Mouse (Mus musculus) small intestine, adult 2 months (tissue): ENCODE results near the gene Crhbp. TPM values are rescaled to one million over a fixed set of nuclear protein-coding genes. Genes with fewer than 3 reads are reported as not detected.

Source experiments
- H3K27ac ChIP-seq: fragments of 200-500 bp; 2 replicates; pipeline ENCODE4 v1.5.1; 2012; ENCODE audit warnings: low read depth, low read length, control low read depth, inconsistent platforms; ENCODE audit not compliant: insufficient read depth
- H3K27me3 ChIP-seq: fragments of 200-500 bp; 2 replicates; pipeline ENCODE4 v1.6.1; 2012; ENCODE audit warnings: mild to moderate bottlenecking, moderate library complexity, low read length, inconsistent platforms; ENCODE audit not compliant: control insufficient read depth, insufficient read depth
- H3K36me3 ChIP-seq: fragments of 200-500 bp; 2 replicates; pipeline ENCODE4 v1.6.1; 2012; ENCODE audit warnings: mild to moderate bottlenecking, low read length, control low read depth, inconsistent platforms; ENCODE audit not compliant: control insufficient read depth, insufficient read depth
- H3K4me1 ChIP-seq: fragments of 200-500 bp; 2 replicates; pipeline ENCODE4 v1.6.1; 2012; ENCODE audit warnings: low read length, inconsistent platforms, mixed read lengths; ENCODE audit not compliant: control insufficient read depth, insufficient read depth, insufficient read length
- H3K4me3 ChIP-seq: fragments of 200-500 bp; 2 replicates; pipeline ENCODE4 v1.5.1; 2012; ENCODE audit warnings: low read depth, mild to moderate bottlenecking, control low read depth, inconsistent platforms, low read length, moderate library complexity
- CTCF ChIP-seq: fragments of 200-500 bp; IDR thresholded peaks from 2 replicates; pipeline ENCODE4 v1.5.1; 2012; ENCODE audit warnings: low read depth, mild to moderate bottlenecking, control low read depth, inconsistent platforms, low read length, moderate library complexity, mixed read lengths; ENCODE audit not compliant: insufficient replicate concordance, insufficient read length; ENCODE audit errors: extremely low read depth
- POLR2A ChIP-seq: fragments of 200-500 bp; IDR thresholded peaks from 2 replicates; pipeline ENCODE4 v1.6.1; 2012; ENCODE audit warnings: low read depth, mild to moderate bottlenecking, control low read depth, inconsistent platforms, low read length, moderate library complexity
- WGBS: fragments of 180-500 bp; shearing (Covaris S2); methylation state at CpG from one replicate; pipeline ENCODE4 v1.1.7; 2018; 5-methylcytosine and 5-hydroxymethylcytosine counted together
- polyA plus RNA-seq: library from polyadenylated mRNA; depleted of rRNA; stranded (reverse); fragments of >200 nt; gene quantifications from 2 replicates; pipeline ENCODE4 v1.2.3, GENCODE M21; 2012

Gene Crhbp
- polyA plus RNA-seq, 1 experiment, result not detected

DNA sequence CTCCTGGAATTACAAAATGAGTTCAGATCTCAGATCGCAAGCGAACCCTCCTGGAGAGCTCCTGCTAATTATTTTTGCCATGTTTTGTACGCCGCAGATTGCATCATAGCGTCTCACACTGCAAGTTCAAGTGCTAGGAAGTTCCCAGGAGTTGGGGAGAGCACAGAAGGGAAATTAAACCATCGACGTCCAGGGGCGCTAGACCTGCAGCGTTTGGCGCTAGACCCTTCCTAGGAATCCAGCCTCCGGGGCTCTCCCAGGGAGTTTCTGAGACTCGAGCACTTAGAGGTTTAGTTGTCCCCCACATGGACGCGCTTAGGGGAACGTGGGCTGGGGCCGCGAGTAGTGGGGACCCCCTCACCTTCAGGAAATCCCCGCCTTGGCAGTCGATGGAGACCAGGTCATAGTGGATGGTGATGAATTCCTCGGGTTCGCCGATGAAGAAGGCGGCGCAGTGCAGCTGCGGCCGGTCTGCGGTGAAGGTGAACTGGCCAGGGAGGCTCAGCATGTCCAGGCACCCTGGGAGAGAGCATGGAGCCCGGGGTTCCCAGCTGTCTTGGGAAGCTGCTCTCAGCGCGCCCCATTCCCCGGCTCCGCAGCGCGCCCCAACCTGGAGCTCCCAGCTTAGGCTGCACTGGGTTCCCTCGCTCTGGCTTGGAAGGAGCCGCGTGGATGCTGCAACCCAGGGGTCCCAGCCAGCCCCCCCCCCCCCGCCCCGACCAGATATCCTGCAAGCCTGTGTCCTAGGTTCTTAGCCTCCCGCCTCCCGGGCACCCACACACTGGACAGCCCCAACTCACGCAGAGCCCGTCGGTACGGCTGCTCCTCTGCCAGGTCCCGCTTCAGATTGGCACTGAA, 1.1 kb downstream of the Crhbp start:
- no peak overlapping the region for H3K27ac ChIP-seq
- peak overlapping the region; percentile 0; the same call in 1 of the 2 replicates for H3K4me3 ChIP-seq
- no peak for TF ChIP-seq CTCF
- TF ChIP-seq POLR2A, result no peak
- H3K4me1 ChIP-seq, result 0 out of 2 replicates have a peak, but pooled peaks cover 4% of the 10 kb centered on the region
- peaks cover 17% of the 10 kb centered on the region for H3K27me3 ChIP-seq
- H3K36me3 ChIP-seq, result no peaks in the 10 kb centered on the region
- whole genome bisulfite sequencing, result 3% methylated on average over 46 of the region's 46 CpGs

GRCm38 (mm10) chr13:95442901-95443300, 1.8 kb downstream of the Crhbp start:
- no peak overlapping the region for H3K4me3 ChIP-seq
- 0 out of 2 replicates have a peak, but pooled peaks cover 4% of the 10 kb centered on the region for H3K4me1 ChIP-seq
- H3K36me3 ChIP-seq, result no peaks in the 10 kb centered on the region
- 32% methylated on average over 4 of the region's 4 CpGs for WGBS
- H3K27me3 ChIP-seq, result peaks cover 17% of the 10 kb centered on the region
- H3K27ac ChIP-seq, result no peak overlapping the region
- TF ChIP-seq POLR2A, result no peak
- no peak for TF ChIP-seq CTCF

GRCm38 (mm10) chr13:95439569-95439968, 5.2 kb downstream of the Crhbp start:
- 0 out of 2 replicates have a peak, but pooled peaks cover 4% of the 10 kb centered on the region for H3K4me1 ChIP-seq
- no peak overlapping the region for H3K27ac ChIP-seq
- no peak overlapping the region for H3K4me3 ChIP-seq
- TF ChIP-seq CTCF, result no peak
- no peak for TF ChIP-seq POLR2A
- H3K36me3 ChIP-seq, result no peaks in the 10 kb centered on the region
- WGBS, result 49% methylated on average over 5 of the region's 5 CpGs
- peaks cover 17% of the 10 kb centered on the region for H3K27me3 ChIP-seq

DNA sequence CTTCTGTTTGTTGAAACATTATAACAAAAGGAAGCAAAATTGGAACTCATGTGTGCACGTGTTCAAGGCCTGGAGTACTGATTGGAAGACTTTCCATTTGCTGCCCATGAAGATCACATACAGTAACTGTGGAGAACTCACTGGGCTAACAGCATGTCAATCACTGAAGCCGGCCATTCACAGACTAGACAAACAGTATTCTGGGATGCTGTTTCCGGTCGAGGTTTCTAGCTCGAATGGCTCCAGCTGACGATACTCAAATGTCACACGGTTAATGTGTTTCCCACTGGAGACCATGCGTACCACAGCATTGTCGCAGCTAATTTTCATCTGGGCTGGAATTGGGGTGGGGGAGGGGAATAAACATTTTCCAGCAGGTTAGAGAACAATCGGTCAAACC, 13.0 kb downstream of the Crhbp start:
- no peak for TF ChIP-seq CTCF
- TF ChIP-seq POLR2A, result no peak
- 78% methylated on average over 10 of the region's 10 CpGs for WGBS
- no peaks in the 10 kb centered on the region for H3K27me3 ChIP-seq
- H3K36me3 ChIP-seq, result no peaks in the 10 kb centered on the region
- H3K27ac ChIP-seq, result no peak overlapping the region
- no peak overlapping the region for H3K4me3 ChIP-seq
- no peaks in the 10 kb centered on the region for H3K4me1 ChIP-seq

DNA sequence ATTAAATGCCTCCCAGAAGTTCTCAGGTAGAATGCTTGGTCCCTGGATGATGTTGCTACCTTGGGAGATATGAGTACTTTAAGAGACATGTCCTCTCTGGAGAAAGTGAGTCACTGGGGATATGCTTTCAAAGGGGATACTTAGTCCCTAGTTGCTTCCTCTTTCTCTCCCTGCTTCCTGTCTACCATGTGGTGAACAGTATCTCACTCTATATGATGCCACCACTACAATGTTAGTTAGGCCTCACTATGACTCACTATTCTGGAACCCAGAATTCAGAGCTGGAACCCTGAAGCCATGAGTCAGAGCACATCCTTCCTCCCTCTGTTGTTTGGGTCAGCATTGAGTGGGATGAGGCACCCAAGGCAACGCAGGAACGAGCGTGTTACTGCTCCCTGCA, 17.2 kb downstream of the Crhbp start:
- no peak overlapping the region for H3K27ac ChIP-seq
- WGBS, result 79% methylated on average over 3 of the region's 3 CpGs
- H3K4me3 ChIP-seq, result no peak overlapping the region
- TF ChIP-seq POLR2A (no peak), CTCF (no peak)
- H3K4me1 ChIP-seq, result no peaks in the 10 kb centered on the region
- no peaks in the 10 kb centered on the region for H3K27me3 ChIP-seq
- no peaks in the 10 kb centered on the region for H3K36me3 ChIP-seq

GRCm38 (mm10) chr13:95426421-95426820, 18.3 kb downstream of the Crhbp start:
- H3K4me1 ChIP-seq, result no peaks in the 10 kb centered on the region
- H3K27me3 ChIP-seq, result no peaks in the 10 kb centered on the region
- H3K36me3 ChIP-seq, result no peaks in the 10 kb centered on the region
- no peak overlapping the region for H3K4me3 ChIP-seq
- no peak overlapping the region for H3K27ac ChIP-seq
- TF ChIP-seq POLR2A, result no peak
- TF ChIP-seq CTCF, result no peak
- 78% methylated on average over 6 of the region's 6 CpGs for WGBS

DNA sequence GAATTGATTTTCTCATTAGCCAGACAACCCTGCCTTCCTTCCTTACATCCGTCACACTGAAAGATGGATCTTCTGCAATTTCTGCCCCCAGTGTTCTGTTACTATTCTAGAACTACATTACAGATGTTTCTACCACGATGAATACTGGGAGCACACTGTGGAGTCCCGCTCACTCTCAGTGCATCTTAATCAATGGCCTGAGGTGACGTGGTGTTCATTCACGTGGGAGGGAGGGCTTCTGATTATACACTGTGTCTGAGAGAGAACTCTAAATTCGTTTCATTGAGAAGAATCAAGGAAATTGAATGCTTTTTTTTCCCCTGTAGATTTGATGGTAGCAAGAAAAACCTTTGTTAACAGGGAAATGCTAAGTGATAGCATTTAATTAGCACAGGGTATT, 19.2 kb downstream of the Crhbp start:
- no peaks in the 10 kb centered on the region for H3K27me3 ChIP-seq
- H3K4me1 ChIP-seq, result no peaks in the 10 kb centered on the region
- no peaks in the 10 kb centered on the region for H3K36me3 ChIP-seq
- WGBS, result 66% methylated on average over 6 of the region's 6 CpGs
- TF ChIP-seq CTCF, result no peak
- no peak for TF ChIP-seq POLR2A
- H3K4me3 ChIP-seq, result no peak overlapping the region
- H3K27ac ChIP-seq, result no peak overlapping the region

DNA sequence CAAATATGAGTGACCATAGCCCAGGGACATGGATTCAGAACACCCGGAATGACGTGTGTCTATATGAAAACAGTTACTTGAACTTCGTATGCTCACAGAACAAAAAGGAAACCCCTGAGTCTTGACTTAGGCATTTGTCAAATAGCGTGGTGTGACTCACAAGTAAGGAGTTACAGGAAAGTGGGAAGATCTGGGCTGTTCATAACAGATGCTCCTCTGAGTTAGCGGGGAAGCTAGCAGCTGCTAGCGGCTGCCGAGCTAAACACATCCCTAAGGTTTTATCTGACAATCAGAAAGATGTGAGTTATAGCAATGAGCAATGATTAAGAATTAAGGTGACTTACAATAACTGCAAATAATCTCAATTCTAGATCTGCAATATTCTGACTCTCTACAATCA, 19.8 kb downstream of the Crhbp start:
- 78% methylated on average over 7 of the region's 7 CpGs for WGBS
- H3K36me3 ChIP-seq, result no peaks in the 10 kb centered on the region
- H3K27ac ChIP-seq, result no peak overlapping the region
- TF ChIP-seq CTCF, result no peak
- TF ChIP-seq POLR2A, result no peak
- no peaks in the 10 kb centered on the region for H3K4me1 ChIP-seq
- no peaks in the 10 kb centered on the region for H3K27me3 ChIP-seq
- no peak overlapping the region for H3K4me3 ChIP-seq
